Mouse (Mus musculus): ENCODE results near the gene Gal3st2.
"Not testable (repeated sequence)": the region's sequence is repeated elsewhere in the genome, so short reads cannot be mapped to it uniquely, and the experiment has no call there.

Gene Gal3st2

GRCm38 (mm10) chr1:93861048-93861447 is at the start of gene Gal3st2:
Gene Gal3st2 (plus strand): TSS chr1:93861306.
- not testable (repeated sequence) for DNase-seq (ENCODE audit: low read depth, low spot score)

GRCm38 (mm10) chr1:93811495-93812039 is 49.5 kb upstream of the Gal3st2 start:
- no peak for DNase-seq (ENCODE audit: low read depth, low spot score)

GRCm38 (mm10) chr1:93817823-93818532 is 43.1 kb upstream of the Gal3st2 start:
- DNase-seq (ENCODE audit: low read depth, low spot score) = no peak

GRCm38 (mm10) chr1:93818722-93819121 is 42.4 kb upstream of the Gal3st2 start:
- DNase-seq (ENCODE audit: low read depth, low spot score) = no peak

- no peak for DNase-seq (ENCODE audit: low read depth, low spot score)
Observed at GRCm38 (mm10) chr1:93823796-93824495, 37.2 kb upstream of the Gal3st2 start.

- no peak for DNase-seq (ENCODE audit: low read depth, low spot score)
Observed at GRCm38 (mm10) chr1:93824609-93825008, 36.5 kb upstream of the Gal3st2 start, which contains the start of gene D2hgdh. Gene D2hgdh (plus strand): TSS chr1:93824909.

- peak; percentile 98 for DNase-seq (ENCODE audit: low read depth, low spot score)
Observed at GRCm38 (mm10) chr1:93825105-93825674, 35.9 kb upstream of the Gal3st2 start.

GRCm38 (mm10) chr1:93825771-93826539 is 35.2 kb upstream of the Gal3st2 start:
- DNase-seq (ENCODE audit: low read depth, low spot score) = peak; percentile 36

- no peak for DNase-seq (ENCODE audit: low read depth, low spot score)
Observed at GRCm38 (mm10) chr1:93826540-93826835, 34.6 kb upstream of the Gal3st2 start.

- DNase-seq (ENCODE audit: low read depth, low spot score) = peak; percentile 2
Observed at GRCm38 (mm10) chr1:93832754-93833360, 28.2 kb upstream of the Gal3st2 start.

GRCm38 (mm10) chr1:93834671-93835150 is 26.4 kb upstream of the Gal3st2 start:
- peak; percentile 5 for DNase-seq (ENCODE audit: low read depth, low spot score)

- DNase-seq (ENCODE audit: low read depth, low spot score) = peak; percentile 0
Observed at GRCm38 (mm10) chr1:93835211-93835610, 25.9 kb upstream of the Gal3st2 start.

- peak; percentile 0 for DNase-seq (ENCODE audit: low read depth, low spot score)
Observed at GRCm38 (mm10) chr1:93835876-93836531, 25.1 kb upstream of the Gal3st2 start.

- DNase-seq (ENCODE audit: low read depth, low spot score) = no peak
Observed at GRCm38 (mm10) chr1:93836532-93836913, 24.6 kb upstream of the Gal3st2 start.

GRCm38 (mm10) chr1:93837335-93837734 is 23.8 kb upstream of the Gal3st2 start:
- DNase-seq (ENCODE audit: low read depth, low spot score) = peak; percentile 1

- not testable (repeated sequence) for DNase-seq (ENCODE audit: low read depth, low spot score)
Observed at GRCm38 (mm10) chr1:93838569-93838968, 22.5 kb upstream of the Gal3st2 start.

GRCm38 (mm10) chr1:93845766-93846366 is 15.2 kb upstream of the Gal3st2 start:
- DNase-seq (ENCODE audit: low read depth, low spot score) = not testable (repeated sequence)

- not testable (repeated sequence) for DNase-seq (ENCODE audit: low read depth, low spot score)
Observed at GRCm38 (mm10) chr1:93855790-93856189, 5.3 kb upstream of the Gal3st2 start.

- no peak for DNase-seq (ENCODE audit: low read depth, low spot score)
Observed at GRCm38 (mm10) chr1:93857370-93857769, 3.7 kb upstream of the Gal3st2 start.

- no peak for DNase-seq (ENCODE audit: low read depth, low spot score)
Observed at GRCm38 (mm10) chr1:93857991-93858390, 3.1 kb upstream of the Gal3st2 start.

All from ZHBTc4 (cell line).